Mouse (Mus musculus) testis, postnatal 10 days (tissue): ENCODE measurements around the gene Madcam1.
A peak's percentile ranks its signal among the peaks of the same experiment; 100 is the strongest.

Source experiments
- DNase-seq: peaks from one replicate; pipeline ENCODE4 v3.0.0; 2021; ENCODE audit warnings: low spot score

Gene Madcam1

GRCm38 (mm10) chr10:79668076-79668475, 3.7 kb downstream of the Madcam1 start:
- DNase-seq: no peak

- DNase-seq: peak; percentile 89
These were observed 4.6 kb downstream of the Madcam1 start, which contains the start of gene Tpgs1 for GRCm38 (mm10) chr10:79668771-79669575. Gene Tpgs1 (plus strand): TSS chr10:79669369.

GRCm38 (mm10) chr10:79669576-79670057, 5.3 kb downstream of the Madcam1 start:
- peak; percentile 87 for DNase-seq

- no peak for DNase-seq
These were observed 5.9 kb downstream of the Madcam1 start for GRCm38 (mm10) chr10:79670071-79670888.

- no peak for DNase-seq
These were observed 7.2 kb downstream of the Madcam1 start for GRCm38 (mm10) chr10:79671396-79672087.

- no peak for DNase-seq
These were observed 7.7 kb downstream of the Madcam1 start for GRCm38 (mm10) chr10:79672088-79672455.

GRCm38 (mm10) chr10:79673054-79673453, 8.7 kb downstream of the Madcam1 start:
- no peak for DNase-seq

- no peak for DNase-seq
These were observed 11.1 kb downstream of the Madcam1 start for GRCm38 (mm10) chr10:79675346-79676035.

GRCm38 (mm10) chr10:79680606-79681495, 16.5 kb downstream of the Madcam1 start:
- DNase-seq: no peak

GRCm38 (mm10) chr10:79681591-79682245, 17.4 kb downstream of the Madcam1 start, which contains the start of gene Cdc34:
Gene Cdc34 (plus strand): TSS chr10:79682195.
- DNase-seq: peak; percentile 99

- DNase-seq: peak; percentile 62
These were observed 18.2 kb downstream of the Madcam1 start for GRCm38 (mm10) chr10:79682551-79682915.

GRCm38 (mm10) chr10:79682916-79683582, 18.7 kb downstream of the Madcam1 start:
- peak; percentile 84 for DNase-seq

GRCm38 (mm10) chr10:79683726-79684640, 19.6 kb downstream of the Madcam1 start:
- no peak for DNase-seq

GRCm38 (mm10) chr10:79684770-79685600, 20.6 kb downstream of the Madcam1 start:
- no peak for DNase-seq

GRCm38 (mm10) chr10:79686219-79686618, 21.9 kb downstream of the Madcam1 start:
- no peak for DNase-seq

- DNase-seq: no peak
These were observed 22.3 kb downstream of the Madcam1 start for GRCm38 (mm10) chr10:79686691-79687090.

- DNase-seq: no peak
These were observed 23.2 kb downstream of the Madcam1 start for GRCm38 (mm10) chr10:79687513-79687912.
